Mouse (Mus musculus) cerebral cortex, adult 2 months (tissue): ENCODE data around the gene Flnb.

Experiments
- WGBS: fragments of 180-500 bp; shearing (Covaris S2); methylation state at CpG from one replicate; pipeline ENCODE4 v1.1.7; 2018; 5-methylcytosine and 5-hydroxymethylcytosine counted together

Gene Flnb

DNA sequence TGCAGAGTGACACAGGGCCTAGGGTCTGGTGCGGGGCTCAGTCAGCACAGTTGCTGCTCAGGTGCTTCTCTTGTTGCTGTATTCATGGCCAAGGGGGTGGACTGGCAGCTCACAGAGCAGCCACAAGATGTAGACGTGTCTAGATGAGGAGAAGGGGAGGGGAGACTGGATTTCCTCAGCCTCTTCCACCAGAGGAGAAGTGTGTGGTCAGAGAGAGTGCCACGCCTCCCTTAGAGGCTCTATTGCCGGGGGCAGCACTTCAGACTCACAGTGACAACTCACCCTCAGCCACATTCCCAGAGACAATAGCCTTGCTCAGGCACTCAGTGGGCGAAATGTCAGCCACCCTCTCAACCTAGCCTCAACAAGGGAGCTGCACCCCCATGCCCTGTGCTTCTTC lies 127.5 kb downstream of the Flnb start:
- WGBS, result 86% methylated on average over 5 of the region's 5 CpGs

DNA sequence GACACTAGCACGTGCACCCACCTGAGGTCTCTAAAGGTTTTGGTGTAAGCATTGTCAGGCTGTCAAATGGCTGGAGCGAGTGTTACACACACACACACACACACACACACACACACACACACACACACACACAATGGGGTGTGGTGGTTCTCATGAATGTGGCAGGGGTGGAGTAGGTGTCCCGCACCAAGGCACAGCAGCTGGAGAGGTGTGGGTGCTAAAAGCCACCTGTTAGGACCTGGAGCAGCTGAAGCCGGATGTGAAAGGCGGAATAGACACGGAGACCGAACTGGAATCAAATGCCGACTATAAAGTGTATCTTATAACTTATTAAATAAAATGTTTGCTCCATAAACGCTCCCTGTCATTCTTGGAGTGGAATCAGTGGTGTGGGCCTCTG lies 133.5 kb downstream of the Flnb start:
- WGBS, result 91% methylated on average over 9 of the region's 9 CpGs

DNA sequence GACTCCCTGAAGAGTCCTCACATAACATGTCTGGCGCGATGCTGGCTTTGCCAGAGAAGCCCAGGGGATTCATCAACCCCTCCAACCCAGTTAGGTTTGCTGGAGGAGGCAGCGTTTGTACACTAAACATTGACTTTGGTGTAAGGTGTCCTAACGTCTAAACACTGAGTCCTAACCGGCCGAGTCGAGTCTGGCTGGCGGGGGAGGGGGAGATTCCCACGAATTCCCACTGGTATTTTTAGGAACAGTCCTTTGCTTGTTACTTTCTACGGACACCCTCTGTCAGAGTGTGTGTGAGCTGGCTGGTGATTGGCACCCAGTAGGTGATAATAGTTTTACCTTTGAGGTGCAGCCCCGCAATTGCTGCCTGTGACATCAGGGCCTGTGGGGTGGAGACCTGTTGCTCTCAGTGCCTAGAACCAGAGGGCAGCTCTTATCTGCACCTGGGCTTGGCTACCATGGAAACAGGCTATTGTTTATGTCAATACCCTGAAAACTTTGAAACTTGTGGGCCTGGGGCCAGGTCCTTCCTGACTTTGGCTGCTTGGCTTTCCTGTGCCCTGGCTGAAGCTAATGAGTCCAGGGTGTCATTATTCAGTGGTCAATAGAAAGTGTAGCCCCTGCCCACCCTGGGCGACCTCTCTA lies 135.0 kb downstream of the Flnb start:
- WGBS, result 41% methylated on average over 12 of the region's 12 CpGs

DNA sequence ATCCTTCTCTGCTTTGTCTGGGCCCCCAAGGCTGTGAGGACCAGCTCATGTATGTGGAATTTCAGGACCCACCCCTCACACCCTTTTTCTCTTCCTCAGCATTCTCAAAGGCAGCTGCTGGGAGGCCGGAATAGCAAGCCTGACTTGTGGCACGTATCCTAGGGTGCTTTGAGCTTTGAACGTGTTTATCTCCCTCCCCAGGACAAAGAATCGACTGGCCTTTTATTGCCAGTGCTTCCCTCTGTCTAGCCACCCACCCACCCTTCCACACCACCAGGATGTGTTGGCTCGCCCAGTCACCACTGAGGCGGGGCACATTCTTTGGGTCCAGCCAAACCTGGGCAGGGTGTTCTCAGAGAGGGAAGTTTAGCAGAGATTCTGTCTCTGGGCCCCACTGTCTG lies 136.3 kb downstream of the Flnb start:
- WGBS, result 50% methylated on average over 6 of the region's 6 CpGs

DNA sequence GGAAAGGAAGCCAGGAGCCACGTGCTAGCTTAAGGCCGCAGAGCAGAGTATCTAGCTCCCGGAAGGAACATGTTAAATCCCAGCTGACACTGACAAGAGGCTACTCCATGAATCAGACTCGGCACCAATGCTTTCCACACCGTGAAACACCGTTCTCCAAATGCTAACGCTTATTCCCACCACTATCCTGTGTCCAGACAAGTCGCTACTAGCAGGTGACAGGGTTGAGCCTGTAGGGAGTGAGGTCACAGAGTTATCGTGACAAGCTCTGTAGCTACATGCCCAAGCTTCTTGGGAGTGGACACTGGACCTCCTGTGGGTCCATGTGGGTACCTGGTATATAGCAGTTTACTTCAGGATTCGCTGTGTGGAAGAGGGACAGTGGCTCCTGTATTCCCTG lies 138.7 kb downstream of the Flnb start:
- 91% methylated on average over 10 of the region's 10 CpGs for WGBS

DNA sequence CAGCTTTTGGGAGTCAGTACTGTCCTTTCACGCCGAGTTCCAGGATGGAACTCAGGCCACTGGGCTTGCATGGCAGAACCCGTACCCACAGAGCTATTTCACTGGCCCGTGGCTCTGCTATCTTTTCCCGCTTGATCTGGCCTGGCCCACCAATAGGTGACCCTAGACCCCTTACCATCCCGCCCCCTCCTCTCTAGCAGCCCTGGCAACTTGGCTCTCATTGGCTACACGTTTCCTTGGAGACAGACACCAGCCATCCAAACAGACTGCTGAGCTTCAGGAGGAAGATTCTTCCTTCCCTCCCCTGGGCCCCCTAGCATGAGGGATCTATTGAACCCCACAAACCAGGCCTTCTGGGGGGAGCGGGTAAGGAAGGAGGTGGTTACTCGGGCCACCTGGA lies 139.3 kb downstream of the Flnb start, which contains the start of gene Gm45521:
Gene Gm45521, plus strand, starts transcription at position 240 of the 400 bp plus-strand sequence.
- 82% methylated on average over 9 of the region's 9 CpGs for WGBS

DNA sequence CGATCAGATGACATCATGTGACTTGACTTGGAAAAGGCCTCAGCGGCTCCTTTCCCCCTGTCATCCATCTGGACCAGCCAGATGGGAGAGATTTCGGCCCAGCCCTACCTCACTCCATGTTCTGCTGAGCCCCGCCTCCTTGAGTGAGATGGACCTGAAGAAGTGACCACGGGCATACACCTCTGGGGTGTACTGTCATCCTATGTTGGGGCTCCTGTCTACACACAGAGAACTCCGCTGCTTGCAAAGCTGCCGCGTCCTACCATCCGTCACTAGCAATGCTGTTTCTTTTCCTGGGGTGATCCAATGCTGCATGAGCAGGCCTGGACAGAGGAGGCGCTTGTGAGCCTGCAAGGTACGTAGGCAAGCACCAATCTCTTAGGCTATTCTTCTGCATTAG lies 142.9 kb downstream of the Flnb start:
- WGBS, result 61% methylated on average over 11 of the region's 11 CpGs

DNA sequence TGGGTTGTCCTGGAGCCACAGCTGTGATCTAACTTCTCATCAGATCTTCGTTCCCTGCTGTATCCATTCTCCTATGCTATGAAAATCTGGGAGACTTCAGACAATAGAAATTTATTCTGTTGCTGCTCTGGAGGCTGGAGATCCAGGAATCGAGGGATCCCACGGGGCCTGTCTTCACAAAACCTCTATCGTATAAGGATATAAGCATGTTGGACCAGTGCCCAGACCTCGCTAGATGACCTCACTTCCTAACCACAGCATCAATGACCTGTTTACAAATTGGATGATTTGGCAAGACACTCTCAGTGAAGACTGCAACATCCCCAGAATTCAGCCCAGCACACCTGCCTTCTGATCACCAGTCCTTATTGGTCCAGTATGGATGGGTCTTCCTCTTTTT lies 144.0 kb downstream of the Flnb start:
- WGBS, result 53% methylated on average over 5 of the region's 5 CpGs

DNA sequence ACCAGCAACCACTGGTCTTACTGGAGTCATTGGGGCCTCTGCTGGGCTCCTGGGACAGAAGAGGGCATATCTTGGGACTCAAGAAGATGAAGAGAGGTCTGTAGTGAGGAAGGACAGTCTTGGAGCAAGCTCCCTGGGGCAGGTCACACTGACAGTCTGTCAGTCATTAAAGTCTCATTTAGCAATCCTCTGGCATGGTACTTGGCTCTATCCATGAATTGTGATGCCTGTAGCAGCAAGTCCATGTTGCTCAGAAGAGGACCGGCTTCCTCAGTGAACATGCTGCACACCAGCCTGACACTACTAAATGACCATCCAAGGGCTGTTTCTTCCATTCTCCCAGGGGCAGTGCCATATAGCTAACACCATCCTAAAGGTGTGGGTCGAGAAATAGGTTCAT lies 144.9 kb downstream of the Flnb start:
- WGBS, result 90% methylated on average over 2 of the region's 2 CpGs

DNA sequence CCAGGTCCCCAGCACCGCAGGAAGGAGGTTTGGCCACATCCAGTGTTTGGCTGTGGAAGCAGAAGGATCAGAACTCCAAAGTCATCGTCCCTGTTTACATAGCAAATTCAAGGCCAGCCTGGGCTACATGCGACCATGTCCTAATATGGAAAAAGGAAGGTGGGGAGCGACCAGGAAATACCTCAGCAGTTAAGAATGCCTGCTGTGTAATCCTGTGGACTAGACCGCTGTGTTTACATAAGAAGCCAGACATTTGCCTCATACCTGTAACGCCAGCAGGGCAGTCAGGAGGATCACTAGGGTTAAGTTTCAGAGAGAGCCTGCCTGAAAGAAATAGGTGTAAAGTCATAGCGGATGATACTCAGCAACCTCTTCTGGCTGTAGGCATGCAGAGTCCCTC lies 145.4 kb downstream of the Flnb start:
- WGBS, result 70% methylated on average over 7 of the region's 7 CpGs

DNA sequence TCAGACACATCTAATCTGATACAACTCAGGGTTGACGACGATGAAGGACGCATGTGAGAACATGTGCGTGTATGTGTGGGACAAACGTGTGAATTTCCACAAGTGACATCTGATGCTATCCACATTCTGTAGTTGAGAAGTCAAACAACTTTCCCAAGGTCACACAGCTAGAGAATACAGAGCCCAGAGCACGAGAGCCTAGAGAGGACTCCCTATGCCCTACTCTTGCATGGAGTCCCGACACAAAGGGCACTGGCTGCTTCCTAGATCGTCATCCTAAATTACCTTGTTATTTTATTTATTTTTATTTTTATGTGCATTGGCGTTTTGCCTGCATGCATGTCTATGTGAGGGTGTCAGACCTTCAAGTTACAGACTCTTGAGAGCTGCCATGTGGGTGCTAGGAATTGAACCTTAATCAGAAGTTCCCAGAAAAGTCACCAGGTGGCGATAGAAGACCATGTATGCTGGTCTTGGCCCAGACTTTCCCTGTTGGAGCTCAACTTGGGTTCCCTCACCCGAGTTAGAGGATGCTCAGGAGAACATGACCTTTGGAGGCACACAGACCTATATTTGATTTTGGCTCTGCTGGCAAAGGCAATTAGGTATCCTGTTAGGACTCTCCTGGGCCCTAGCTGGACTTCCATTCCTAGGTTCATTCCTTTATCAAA lies 146.6 kb downstream of the Flnb start:
- 55% methylated on average over 11 of the region's 11 CpGs for WGBS

DNA sequence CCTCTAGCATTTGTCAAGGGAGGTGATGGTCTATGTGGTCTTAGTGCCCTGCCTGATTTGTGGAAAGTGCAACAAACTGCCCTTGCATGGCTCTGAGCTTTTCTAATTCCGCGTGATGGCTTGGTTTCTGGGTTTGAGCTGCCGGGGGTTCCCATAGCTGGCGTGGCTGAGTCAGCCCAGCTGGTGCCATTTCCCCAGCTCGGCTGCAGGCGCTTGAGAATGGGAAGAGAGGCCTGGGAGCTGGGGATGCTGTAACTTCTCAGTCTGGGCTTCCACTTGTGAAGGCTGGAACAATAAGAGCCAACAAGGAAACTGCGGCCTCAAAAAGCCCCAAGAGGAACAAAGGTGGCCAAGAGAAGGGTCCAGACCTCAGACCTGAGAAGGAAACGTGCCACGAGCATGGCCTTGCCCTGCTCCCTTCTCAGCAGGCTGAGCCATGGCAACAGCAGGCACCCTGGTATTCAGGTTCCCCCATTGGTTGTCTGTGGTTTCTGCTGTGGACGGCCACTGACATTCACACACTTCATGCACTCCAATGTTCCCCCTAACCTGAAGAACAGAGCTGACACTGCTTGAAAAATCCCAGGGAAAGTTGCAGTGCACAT lies 154.2 kb downstream of the Flnb start:
- 64% methylated on average over 10 of the region's 10 CpGs for WGBS

DNA sequence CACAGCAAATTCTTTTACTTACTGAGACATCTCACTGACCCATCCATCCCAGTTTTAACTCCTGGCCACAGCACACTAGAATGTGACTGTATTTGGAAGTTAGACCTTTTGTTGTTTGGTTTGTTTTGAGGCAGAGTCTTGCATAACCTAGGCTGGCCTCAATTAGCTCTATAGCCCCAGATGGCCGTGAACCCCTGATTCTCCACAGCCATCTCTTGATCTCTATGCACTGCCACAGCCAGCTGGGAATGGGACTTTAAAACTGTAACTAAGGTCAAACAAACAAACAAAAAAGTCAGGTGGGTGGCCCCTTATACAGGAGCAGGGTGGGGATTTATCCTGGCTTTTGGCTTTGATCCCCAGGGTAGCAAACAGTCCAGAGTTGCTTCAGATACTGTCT lies 156.9 kb downstream of the Flnb start:
- WGBS, result 70% methylated on average over 1 of the region's 1 CpGs

DNA sequence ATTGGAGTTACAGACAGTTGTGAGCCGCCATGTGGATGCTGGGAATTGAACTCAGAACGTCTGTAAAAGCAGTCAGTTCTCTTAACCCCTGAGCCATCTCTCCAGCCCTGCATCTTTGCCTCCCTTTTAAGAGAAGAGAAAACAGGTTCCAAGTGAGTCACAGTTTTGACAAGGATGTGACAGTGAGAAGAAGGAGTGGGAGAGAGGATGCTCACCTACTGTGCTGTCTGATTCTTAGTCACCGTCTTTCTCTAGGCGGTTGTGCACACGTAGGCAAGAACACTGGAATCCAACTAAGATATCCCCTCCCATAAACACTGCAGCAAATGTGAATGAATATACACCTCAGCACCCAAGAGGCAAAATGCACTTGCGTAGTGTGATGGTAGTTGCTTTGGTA lies 157.4 kb downstream of the Flnb start:
- 64% methylated on average over 6 of the region's 6 CpGs for WGBS

DNA sequence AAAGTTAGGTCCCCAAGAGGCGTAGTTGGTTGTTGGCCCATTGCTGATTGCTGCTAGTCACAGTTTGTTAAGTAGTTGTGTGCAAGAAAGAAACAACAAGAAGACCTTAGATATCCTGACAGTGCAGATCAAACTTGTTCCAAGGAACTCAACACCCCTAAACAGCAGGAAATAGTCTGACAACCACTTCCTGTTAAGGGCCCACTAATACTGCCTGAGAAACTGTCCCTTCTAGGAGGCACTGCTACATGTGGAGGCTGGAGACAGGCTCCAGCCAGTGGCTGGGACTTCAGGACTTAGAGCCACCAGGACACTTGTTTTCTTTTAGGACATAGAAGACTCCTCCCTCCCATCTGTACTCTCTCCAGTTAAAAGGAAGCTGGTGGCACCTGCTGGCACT lies 159.7 kb downstream of the Flnb start:
- WGBS, result 95% methylated on average over 1 of the region's 1 CpGs

DNA sequence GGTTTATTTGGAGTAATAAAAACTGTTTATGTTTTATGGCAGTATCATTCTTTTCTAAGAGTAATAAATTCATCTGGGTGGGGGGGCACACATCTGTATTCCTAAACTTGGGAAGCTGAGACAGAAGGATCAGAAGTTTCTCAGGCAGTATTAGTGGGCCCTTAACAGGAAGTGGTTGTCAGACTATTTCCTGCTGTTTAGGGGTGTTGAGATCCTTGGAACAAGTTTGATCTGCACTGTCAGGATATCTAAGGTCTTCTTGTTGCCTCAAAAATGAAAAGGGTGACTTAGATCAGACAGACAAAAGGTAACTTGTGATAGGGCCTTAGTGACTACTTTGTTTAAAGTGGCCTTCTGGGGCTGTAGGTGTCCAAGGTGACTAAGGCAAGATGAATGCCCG lies 160.4 kb downstream of the Flnb start:
- WGBS, result 91% methylated on average over 1 of the region's 1 CpGs

DNA sequence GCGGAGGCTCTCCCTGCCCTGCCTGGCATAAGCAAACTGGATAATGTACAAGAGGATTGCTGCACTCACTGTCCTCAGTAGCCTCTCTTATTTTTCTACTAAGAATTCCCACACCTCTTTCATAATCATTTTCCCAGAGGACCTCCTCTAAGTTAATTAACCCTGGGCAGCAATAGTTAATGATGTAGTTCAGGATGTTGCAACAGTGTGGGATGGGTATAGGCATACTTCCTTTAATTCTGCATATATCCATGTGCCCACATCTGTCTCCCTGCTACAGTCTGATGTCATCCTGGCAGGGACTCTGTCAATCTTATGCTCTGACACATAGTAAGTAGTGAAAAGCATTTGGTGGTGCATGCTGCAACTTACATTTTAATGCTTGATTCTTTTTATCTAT lies 163.5 kb downstream of the Flnb start:
- 93% methylated on average over 1 of the region's 1 CpGs for WGBS

DNA sequence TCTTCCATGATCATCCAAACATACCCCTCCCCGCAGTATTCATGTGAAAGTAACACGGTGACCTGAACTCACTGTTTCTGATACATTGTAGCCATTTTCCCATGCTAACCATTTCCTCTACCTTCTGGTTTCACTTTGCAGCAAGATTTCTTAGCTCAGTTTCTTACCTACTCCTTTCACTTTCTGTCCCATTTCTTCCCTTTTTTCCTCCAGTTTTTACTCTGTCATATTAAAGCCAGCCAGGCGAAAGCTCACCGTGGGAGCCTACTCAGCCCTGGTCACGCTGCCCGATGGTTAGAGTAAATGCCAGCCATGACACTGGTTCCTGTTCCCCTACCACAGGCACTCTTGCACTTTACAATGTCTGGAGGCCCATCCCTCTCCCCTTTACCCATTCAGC lies 169.2 kb downstream of the Flnb start:
- WGBS, result 91% methylated on average over 6 of the region's 6 CpGs

DNA sequence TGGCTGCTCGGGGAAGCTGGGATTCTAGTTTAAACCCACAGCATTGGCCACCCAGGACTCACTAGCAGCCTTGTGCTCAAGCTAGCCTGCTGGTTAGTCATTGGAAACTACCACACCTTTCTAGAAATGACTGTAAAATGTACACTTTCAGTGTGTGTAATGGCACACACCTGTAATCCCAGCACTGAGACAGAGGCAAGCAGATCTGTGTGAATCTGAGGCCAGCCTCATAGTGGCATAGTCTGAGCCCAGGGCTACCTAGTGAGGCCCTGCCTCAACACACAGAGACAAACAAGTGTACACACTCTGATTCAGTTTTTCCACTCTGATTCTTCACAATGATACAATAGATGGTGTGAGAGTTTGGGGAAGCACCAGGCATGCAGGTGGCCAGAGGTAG lies 171.6 kb downstream of the Flnb start:
- WGBS, result 85% methylated on average over 1 of the region's 1 CpGs

DNA sequence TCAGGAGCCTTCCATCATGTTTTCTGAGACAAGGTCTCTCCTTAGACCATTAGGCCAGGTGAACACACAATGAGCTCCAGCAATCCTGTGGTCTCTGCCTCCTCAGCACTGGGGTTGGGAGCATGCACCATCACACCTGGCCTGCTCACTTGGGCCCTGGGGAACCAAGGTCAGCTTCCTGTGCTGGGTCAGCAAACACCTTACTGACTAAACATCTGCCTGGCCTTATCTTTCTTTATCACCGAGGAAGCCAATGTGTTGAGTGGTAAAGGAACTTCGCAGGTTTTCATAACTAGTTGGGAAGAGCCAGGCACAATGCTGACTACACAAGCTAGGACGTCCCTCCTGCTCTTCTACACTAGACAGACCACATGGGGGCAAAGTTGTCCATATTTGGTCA lies 172.2 kb downstream of the Flnb start:
- WGBS, result 77% methylated on average over 3 of the region's 3 CpGs

DNA sequence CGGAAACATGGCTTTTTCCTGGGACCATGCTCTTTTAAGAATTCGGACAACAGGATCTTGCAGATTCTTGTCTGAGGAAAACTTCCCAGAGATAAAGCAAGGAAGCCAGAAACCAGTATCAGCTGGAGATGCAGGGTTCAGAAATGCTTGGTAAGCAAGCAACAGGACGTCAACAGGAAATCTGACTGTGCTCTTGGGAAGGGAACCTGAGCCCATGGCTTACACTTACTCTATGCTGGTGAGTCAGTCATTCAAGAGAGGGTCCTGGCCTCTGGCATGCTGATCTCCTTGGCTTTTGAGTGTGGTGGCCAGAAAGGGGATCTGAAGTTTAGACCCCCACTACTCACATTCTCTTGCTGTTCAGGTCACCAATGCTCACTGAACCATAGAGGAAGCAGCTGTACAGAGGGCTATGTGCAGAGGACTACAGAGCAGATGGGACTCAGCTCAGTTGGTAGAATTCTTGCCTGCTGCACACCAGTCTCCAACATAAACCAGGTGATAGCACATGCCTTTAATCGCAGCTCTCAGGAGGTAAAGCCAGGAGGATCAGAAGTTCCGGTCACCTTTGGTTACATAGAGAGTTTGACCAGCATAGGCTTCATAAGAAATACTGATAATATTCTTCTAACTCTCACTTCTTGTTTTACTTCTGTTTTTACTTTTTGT lies 173.5 kb downstream of the Flnb start:
- 79% methylated on average over 5 of the region's 5 CpGs for WGBS

DNA sequence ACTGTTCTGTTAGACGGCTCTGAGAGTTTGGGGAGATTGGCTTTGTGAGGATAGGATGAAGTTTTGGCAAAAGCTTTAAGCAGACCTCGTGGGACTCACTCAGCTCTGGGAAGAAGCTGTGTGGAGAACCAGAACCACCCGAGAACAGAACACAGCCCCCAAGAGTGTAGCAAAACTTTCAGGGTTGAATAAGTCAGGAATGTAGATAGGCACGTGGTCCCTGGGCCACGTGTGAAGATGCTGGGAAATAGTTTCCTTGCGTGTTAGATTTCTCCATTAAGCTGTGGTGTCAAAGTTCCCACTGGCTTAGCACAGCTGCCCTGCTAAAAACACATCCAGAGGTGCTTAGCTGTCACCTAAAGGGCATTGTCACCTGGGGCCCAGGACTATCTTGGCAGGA lies 174.4 kb downstream of the Flnb start:
- WGBS, result 86% methylated on average over 6 of the region's 6 CpGs

DNA sequence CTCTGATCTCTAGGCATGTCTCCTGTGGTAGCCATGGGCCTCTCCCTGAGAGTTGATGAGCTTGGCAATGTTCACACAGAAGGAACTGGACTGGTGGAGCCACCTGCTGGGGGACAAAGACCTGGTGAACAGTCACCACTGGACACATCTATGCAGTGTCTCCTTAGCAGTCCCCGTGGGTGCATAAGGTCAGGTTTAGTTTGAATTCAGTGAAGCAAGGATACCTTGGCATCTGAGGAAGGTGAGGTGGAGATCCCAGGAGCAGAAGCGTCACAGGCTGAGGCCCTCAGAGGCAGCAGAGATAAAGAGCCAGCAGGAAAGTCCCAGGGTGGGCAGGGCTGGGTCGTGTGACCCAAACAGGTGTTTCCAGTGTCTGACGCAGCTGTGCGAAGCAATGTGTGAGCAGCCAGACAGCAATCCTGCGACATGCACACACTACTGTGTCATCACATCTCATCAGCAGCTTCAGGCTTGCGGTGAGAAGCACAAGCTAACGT lies 176.6 kb downstream of the Flnb start, which contains the start of gene Dnase1l3:
Gene Dnase1l3, minus strand, starts transcription at position 303 of the 497 bp plus-strand sequence.
- 74% methylated on average over 8 of the region's 8 CpGs for WGBS
